Mouse (Mus musculus) thymus, adult 2 months (tissue): ENCODE measurements at regions not wholly inside any gene's neighbourhood (a gene's known extent, or its start where the extent isn't known, plus 50 kb on each side); places are given as distances from the start of the nearest gene placed in this dataset.

Experiments used
- CTCF ChIP-seq: fragments of 200-500 bp; IDR thresholded peaks from 2 replicates; pipeline ENCODE4 v1.5.1; 2012; ENCODE audit warnings: mild to moderate bottlenecking, control low read depth, low read length, moderate library complexity, borderline replicate concordance; ENCODE audit not compliant: control insufficient read depth, poor library complexity, insufficient read depth; ENCODE audit errors: extremely low read depth
- POLR2A ChIP-seq: fragments of 200-500 bp; IDR thresholded peaks from 2 replicates; pipeline ENCODE4 v1.6.1; 2012; ENCODE audit warnings: mild to moderate bottlenecking, low read length, control low read depth, moderate library complexity; ENCODE audit not compliant: control insufficient read depth, poor library complexity, insufficient read depth; ENCODE audit errors: extremely low read depth

GRCm38 (mm10) chr9:61321314-61321713 is 50.9 kb upstream of the Tle3 start:
- TF ChIP-seq CTCF (no peak), POLR2A (no peak)
